Mouse (Mus musculus): ENCODE measurements around the gene Fam155a. TPM values are rescaled to one million over a fixed set of nuclear protein-coding genes. Genes with fewer than 3 reads are reported as not detected.

The Fam155a gene
- polyA plus RNA-seq, 1 experiment from 2014 or later = 19.7 TPM

DNA sequence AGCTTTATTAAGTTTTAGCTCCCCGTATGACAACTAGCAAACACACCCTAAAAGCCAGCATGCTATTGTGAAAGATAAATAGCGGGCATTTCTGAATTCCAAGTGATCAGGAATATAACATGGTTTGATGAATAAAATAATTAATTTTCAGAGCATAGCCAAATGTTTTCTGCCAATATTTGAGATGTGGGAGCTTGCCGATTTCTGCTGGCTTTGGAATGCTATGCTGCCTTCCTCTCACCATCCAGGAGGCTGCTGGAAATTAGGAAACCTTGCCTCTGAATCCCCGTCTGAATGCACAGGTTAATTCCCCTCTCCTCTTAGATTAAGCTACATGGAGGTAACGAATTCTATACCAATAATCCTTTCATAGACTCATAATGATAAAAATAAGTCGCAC, 116.1 kb downstream of the Fam155a start:
- Histone ChIP-seq H3K9me3 (no peaks in the 10 kb centered on the region), H3K27me3 (no peaks in the 10 kb centered on the region), H3K27ac (replicated peaks) (no peak overlapping the region), H3K4me1 (replicated peaks) (no peaks in the 10 kb centered on the region), H3K36me3 (no peaks in the 10 kb centered on the region), H3K4me2 (no peak overlapping the region), H3K9ac (no peak overlapping the region), H3K4me3 (no peak overlapping the region)
- ATAC-seq (ENCODE audit: low read depth) = no peak
- 91% methylated on average over 6 of the region's 6 CpGs for WGBS

DNA sequence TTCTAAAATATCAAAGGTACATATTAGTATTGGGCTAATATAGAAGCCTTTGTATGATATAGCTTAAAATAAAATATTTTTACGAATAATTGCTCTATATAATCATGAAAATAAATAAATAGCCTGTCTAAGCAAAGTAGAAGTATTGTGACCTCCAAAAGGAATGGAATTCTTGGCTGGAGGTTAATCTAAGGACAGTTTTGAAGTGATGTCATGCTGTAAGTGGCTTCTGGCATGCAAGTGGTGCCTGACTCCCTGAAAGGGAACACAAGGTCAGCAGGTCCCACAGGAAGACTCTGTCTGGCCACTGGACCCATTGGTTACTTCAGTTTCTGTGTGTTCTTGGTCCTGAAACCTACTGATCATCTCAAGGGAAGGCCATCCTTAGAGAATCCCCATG, 117.3 kb downstream of the Fam155a start:
- 43% methylated on average over 1 of the region's 1 CpGs for WGBS
- H3K4me1 ChIP-seq (replicated peaks) = no peaks in the 10 kb centered on the region
- H3K9ac ChIP-seq = no peak overlapping the region
- no peaks in the 10 kb centered on the region for H3K27me3 ChIP-seq
- no peak overlapping the region for H3K4me3 ChIP-seq
- ATAC-seq (ENCODE audit: low read depth) = no peak
- H3K36me3 ChIP-seq = no peaks in the 10 kb centered on the region
- H3K4me2 ChIP-seq = no peak overlapping the region
- H3K9me3 ChIP-seq = no peaks in the 10 kb centered on the region
- no peak overlapping the region for H3K27ac ChIP-seq (replicated peaks)

DNA sequence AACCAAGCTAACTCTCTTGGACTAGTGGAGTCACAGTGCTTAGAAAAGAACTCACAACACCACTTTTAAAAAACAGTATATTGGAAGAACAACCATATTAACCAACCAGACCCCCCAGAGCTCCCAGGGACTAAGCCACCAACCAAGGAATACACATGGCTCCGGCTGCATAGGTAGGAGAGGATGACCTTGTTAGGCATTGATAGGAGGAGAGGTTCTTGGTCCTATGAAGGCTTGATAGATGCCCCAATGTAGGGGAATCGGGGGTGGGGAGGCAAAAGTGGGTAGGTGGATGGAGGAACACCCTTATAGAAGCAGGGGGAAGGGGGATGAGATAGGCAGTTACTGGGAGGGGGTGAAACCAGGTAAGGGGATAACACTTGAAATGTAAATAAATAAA, 132.8 kb downstream of the Fam155a start:
- Histone ChIP-seq H3K4me1 (replicated peaks) (no peaks in the 10 kb centered on the region), H3K4me3 (no peak overlapping the region), H3K4me2 (no peak overlapping the region), H3K9ac (no peak overlapping the region), H3K36me3 (no peaks in the 10 kb centered on the region), H3K9me3 (no peaks in the 10 kb centered on the region), H3K27ac (replicated peaks) (no peak overlapping the region), H3K27me3 (no peaks in the 10 kb centered on the region)
- WGBS = 88% methylated on average over 2 of the region's 2 CpGs
- ATAC-seq (ENCODE audit: low read depth) = no peak

DNA sequence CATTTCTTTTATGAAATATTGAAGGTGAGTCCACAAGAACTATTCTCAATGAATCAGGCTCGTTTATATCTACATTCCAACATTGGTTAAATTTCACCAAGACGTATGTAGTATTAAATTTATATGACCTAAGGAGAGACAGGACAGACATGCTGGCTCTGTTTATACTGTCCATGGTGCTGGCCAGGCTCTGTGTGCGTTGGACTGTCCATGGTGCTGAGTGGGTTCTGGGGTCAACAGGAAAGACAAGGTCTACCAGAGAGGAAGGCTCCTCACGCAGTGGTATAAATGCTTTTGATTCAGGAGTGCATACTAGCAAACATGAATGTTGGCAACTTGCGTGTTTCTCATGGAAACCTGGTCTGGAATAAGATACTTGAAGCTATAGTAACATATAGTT, 135.7 kb downstream of the Fam155a start:
- Histone ChIP-seq H3K36me3 (no peaks in the 10 kb centered on the region), H3K27ac (replicated peaks) (no peak overlapping the region), H3K4me3 (no peak overlapping the region), H3K4me1 (replicated peaks) (no peaks in the 10 kb centered on the region), H3K27me3 (no peaks in the 10 kb centered on the region), H3K9me3 (no peaks in the 10 kb centered on the region), H3K9ac (no peak overlapping the region), H3K4me2 (no peak overlapping the region)
- ATAC-seq (ENCODE audit: low read depth) = no peak
- 86% methylated on average over 5 of the region's 5 CpGs for WGBS

DNA sequence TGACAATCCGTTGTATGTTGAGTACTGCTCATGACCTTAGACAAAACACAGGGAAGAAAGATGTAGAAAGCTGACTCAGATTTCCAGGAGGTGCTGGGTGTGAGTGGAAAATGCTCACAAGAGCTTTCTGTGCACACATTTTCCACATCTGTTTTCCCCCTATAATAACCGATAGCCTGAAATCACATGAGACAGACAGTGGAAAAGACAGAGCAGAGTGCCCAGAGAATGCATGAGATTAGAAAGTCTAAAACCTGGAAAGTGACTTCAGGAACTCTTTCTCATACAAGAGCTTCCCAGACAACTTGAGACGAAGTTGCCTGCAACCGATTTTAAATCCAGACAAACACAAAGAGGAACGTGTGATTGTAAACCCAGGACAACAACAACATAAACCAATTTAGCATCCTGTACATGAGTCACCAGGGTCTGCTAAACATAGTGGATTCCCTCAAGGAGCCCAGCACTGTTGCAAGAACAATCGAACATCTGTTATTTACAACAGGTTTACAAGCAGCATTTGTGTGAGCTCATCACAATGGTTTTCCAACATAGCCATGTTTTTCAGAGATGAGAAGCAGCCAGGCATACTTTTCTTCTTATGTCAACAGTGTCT, 163.8 kb downstream of the Fam155a start:
- peaks cover 31% of the 10 kb centered on the region for H3K4me1 ChIP-seq (replicated peaks)
- H3K27me3 ChIP-seq = no peaks in the 10 kb centered on the region
- no peak for ATAC-seq (ENCODE audit: low read depth)
- no peak overlapping the region for H3K4me3 ChIP-seq
- no peak overlapping the region for H3K27ac ChIP-seq (replicated peaks)
- H3K4me2 ChIP-seq = no peak overlapping the region
- 54% methylated on average over 6 of the region's 6 CpGs for WGBS
- no peaks in the 10 kb centered on the region for H3K36me3 ChIP-seq
- no peaks in the 10 kb centered on the region for H3K9me3 ChIP-seq
- no peak overlapping the region for H3K9ac ChIP-seq

DNA sequence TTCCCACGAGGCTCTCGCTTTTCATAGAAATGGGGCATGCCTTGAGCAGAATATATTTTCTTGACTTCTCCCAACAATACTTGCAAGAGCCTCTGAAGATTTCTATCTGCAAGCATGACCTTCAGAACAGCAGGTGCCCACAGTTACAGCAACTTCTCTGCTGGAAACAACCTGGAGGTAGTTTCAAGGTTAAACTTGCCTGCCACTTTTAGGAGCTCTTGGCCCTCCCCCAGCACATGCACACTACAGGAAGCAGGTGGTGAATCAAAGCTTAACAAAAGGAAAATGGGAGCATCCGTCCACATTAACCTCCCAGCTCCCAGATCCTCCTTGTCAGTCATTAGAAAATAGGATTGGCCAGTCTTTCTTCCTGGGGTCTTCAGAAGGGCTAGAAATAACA, 175.0 kb downstream of the Fam155a start:
- H3K9ac ChIP-seq = no peak overlapping the region
- no peak overlapping the region for H3K4me3 ChIP-seq
- 48% methylated on average over 3 of the region's 3 CpGs for WGBS
- no peaks in the 10 kb centered on the region for H3K36me3 ChIP-seq
- H3K4me1 ChIP-seq (replicated peaks) = no peaks in the 10 kb centered on the region
- H3K27me3 ChIP-seq = no peaks in the 10 kb centered on the region
- ATAC-seq (ENCODE audit: low read depth) = no peak
- H3K4me2 ChIP-seq = no peak overlapping the region
- H3K27ac ChIP-seq (replicated peaks) = no peak overlapping the region
- no peaks in the 10 kb centered on the region for H3K9me3 ChIP-seq

DNA sequence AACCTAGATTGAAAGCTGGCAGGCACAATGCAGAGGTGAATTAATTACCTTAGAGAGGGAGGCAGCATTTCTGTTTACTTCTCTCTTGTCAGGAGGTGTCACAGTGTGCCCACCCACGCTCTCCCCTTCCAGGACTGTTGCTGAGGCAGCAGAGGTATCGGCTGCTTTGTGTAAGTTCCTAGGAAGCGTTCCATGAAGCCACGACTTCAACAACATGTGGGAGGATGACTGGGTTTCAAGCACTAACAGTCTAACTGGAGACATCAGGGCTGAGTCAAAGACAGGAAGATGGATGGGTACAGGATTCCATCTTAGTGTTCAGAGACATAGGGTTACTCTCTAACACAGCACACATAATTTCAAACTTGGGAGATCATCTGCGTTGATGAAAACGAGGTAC, 189.1 kb downstream of the Fam155a start:
- H3K36me3 ChIP-seq = no peaks in the 10 kb centered on the region
- no peak overlapping the region for H3K4me2 ChIP-seq
- H3K4me1 ChIP-seq (replicated peaks) = no peaks in the 10 kb centered on the region
- no peaks in the 10 kb centered on the region for H3K9me3 ChIP-seq
- ATAC-seq (ENCODE audit: low read depth) = no peak
- no peak overlapping the region for H3K9ac ChIP-seq
- 78% methylated on average over 6 of the region's 6 CpGs for WGBS
- no peaks in the 10 kb centered on the region for H3K27me3 ChIP-seq
- H3K4me3 ChIP-seq = no peak overlapping the region
- H3K27ac ChIP-seq (replicated peaks) = no peak overlapping the region

- Histone ChIP-seq H3K4me2 (no peak overlapping the region), H3K9me3 (no peaks in the 10 kb centered on the region), H3K4me3 (no peak overlapping the region), H3K27ac (replicated peaks) (no peak overlapping the region), H3K9ac (no peak overlapping the region), H3K36me3 (no peaks in the 10 kb centered on the region), H3K4me1 (replicated peaks) (no peaks in the 10 kb centered on the region), H3K27me3 (no peaks in the 10 kb centered on the region)
- ATAC-seq (ENCODE audit: low read depth) = no peak
- WGBS = 29% methylated on average over 3 of the region's 3 CpGs
Measured at GRCm38 (mm10) chr8:9580192-9580591, 190.8 kb downstream of the Fam155a start.

DNA sequence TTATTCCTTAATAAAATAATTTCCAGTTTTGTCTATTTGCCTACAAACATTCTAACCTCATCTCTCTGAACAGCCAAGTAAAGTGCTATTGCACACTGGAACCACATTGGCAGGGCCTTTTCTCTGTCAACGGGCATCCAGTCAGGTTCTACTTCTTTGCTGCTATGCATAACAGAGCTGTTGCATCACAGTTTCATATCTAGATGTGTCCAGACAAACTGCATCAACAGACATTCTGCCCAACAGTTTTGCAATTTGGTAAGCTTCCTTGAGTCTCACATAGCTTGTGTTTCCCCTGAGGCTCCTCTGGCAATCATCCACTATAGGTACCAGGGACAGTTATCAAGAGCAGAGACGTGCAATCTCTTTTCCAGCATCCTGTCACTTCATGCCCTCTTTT, 199.0 kb downstream of the Fam155a start:
- Histone ChIP-seq H3K27ac (replicated peaks) (no peak overlapping the region), H3K4me3 (no peak overlapping the region), H3K9ac (no peak overlapping the region), H3K36me3 (no peaks in the 10 kb centered on the region), H3K9me3 (no peaks in the 10 kb centered on the region), H3K27me3 (no peaks in the 10 kb centered on the region), H3K4me1 (replicated peaks) (0 out of 2 replicates have a peak, but pooled peaks cover 5% of the 10 kb centered on the region), H3K4me2 (no peak overlapping the region)
- ATAC-seq (ENCODE audit: low read depth) = no peak
- WGBS = 85% methylated on average over 2 of the region's 2 CpGs

GRCm38 (mm10) chr8:9569516-9570170, 201.3 kb downstream of the Fam155a start:
- ATAC-seq (ENCODE audit: low read depth) = no peak
- Histone ChIP-seq H3K9me3 (no peaks in the 10 kb centered on the region), H3K36me3 (no peaks in the 10 kb centered on the region), H3K4me3 (no peak overlapping the region), H3K27me3 (no peaks in the 10 kb centered on the region), H3K27ac (replicated peaks) (no peak overlapping the region), H3K4me2 (no peak overlapping the region), H3K4me1 (replicated peaks) (0 out of 2 replicates have a peak, but pooled peaks cover 5% of the 10 kb centered on the region), H3K9ac (no peak overlapping the region)
- WGBS = 82% methylated on average over 4 of the region's 4 CpGs

DNA sequence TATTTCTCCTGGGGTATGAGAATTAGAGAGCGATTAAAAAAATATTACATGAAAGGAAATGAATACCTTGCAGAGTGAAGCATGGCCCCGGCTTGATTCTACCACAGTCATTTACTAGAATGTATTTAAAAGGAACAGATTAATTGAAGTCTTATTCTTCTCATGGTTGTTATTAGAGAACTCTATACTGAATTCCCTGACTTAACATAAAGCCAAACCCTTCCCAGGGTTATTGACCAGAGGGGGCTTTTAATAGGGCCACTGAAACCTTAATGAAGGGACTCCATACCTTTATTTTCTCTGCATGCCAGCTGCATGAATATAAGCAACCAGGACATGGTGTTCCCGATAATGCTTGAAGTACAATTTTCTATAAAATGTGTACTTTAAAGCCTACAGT, 221.8 kb downstream of the Fam155a start:
- Histone ChIP-seq H3K9me3 (no peaks in the 10 kb centered on the region), H3K4me2 (no peak overlapping the region), H3K4me1 (replicated peaks) (peaks cover 29% of the 10 kb centered on the region), H3K9ac (no peak overlapping the region), H3K4me3 (no peak overlapping the region), H3K27me3 (no peaks in the 10 kb centered on the region), H3K27ac (replicated peaks) (no peak overlapping the region), H3K36me3 (no peaks in the 10 kb centered on the region)
- no peak for ATAC-seq (ENCODE audit: low read depth)
- 77% methylated on average over 3 of the region's 3 CpGs for WGBS

- H3K9me3 ChIP-seq = no peaks in the 10 kb centered on the region
- H3K4me2 ChIP-seq = no peak overlapping the region
- H3K36me3 ChIP-seq = no peaks in the 10 kb centered on the region
- H3K27ac ChIP-seq (replicated peaks) = peak overlapping the region; percentile 63
- peaks cover 29% of the 10 kb centered on the region for H3K4me1 ChIP-seq (replicated peaks)
- no peaks in the 10 kb centered on the region for H3K27me3 ChIP-seq
- H3K4me3 ChIP-seq = no peak overlapping the region
- ATAC-seq (ENCODE audit: low read depth) = no peak
- WGBS = 39% methylated on average over 2 of the region's 2 CpGs
- H3K9ac ChIP-seq = no peak overlapping the region
Measured at GRCm38 (mm10) chr8:9547558-9547954, 223.4 kb downstream of the Fam155a start.

Data from neural tube, embryonic 13.5 days (tissue).